Mouse (Mus musculus) olfactory bulb, adult 2 months (tissue): ENCODE measurements around the gene Aasdh. TPM values are rescaled to one million over a fixed set of nuclear protein-coding genes. Genes with fewer than 3 reads are reported as not detected.

Experiments used
- H3K27ac ChIP-seq: fragments of 200-500 bp; 2 replicates; pipeline ENCODE4 v1.5.1; 2012; ENCODE audit warnings: low read depth, low read length; ENCODE audit not compliant: insufficient read depth
- H3K4me1 ChIP-seq: fragments of 200-500 bp; 2 replicates; pipeline ENCODE4 v1.6.1; 2012; ENCODE audit warnings: low read length; ENCODE audit not compliant: control insufficient read depth, insufficient read depth
- H3K4me3 ChIP-seq: fragments of 200-500 bp; 2 replicates; pipeline ENCODE4 v1.5.1; 2012; ENCODE audit warnings: mild to moderate bottlenecking, low read depth, low read length, moderate library complexity; ENCODE audit not compliant: insufficient read depth
- CTCF ChIP-seq: fragments of 200-500 bp; IDR thresholded peaks from 2 replicates; pipeline ENCODE4 v1.5.1; 2012; ENCODE audit warnings: low read depth, mild to moderate bottlenecking, low read length, moderate library complexity; ENCODE audit not compliant: insufficient read depth
- POLR2A ChIP-seq: fragments of 200-500 bp; IDR thresholded peaks from 2 replicates; pipeline ENCODE4 v1.6.1; 2012; ENCODE audit warnings: mild to moderate bottlenecking, low read depth, low read length, moderate library complexity; ENCODE audit not compliant: insufficient read depth
- WGBS: fragments of 180-500 bp; shearing (Covaris S2); methylation state at CpG from one replicate; pipeline ENCODE4 v1.1.7; 2018; 5-methylcytosine and 5-hydroxymethylcytosine counted together
- polyA plus RNA-seq: library from polyadenylated mRNA; stranded (reverse); fragments of >200 nt; gene quantifications from 2 replicates; pipeline ENCODE4 v1.2.4, GENCODE M21; 2012; ENCODE audit warnings: low replicate concordance; ENCODE audit not compliant: missing spikeins, insufficient read depth, insufficient read length

Gene Aasdh
- polyA plus RNA-seq, 1 experiment: not detected

- no peak overlapping the region for H3K27ac ChIP-seq
- H3K4me3 ChIP-seq: no peak overlapping the region
- H3K4me1 ChIP-seq: peaks cover 8% of the 10 kb centered on the region; the same call in 1 of the 2 replicates
- 81% methylated on average over 4 of the region's 4 CpGs for WGBS
- TF ChIP-seq CTCF (no peak), POLR2A (no peak)
Measured at GRCm38 (mm10) chr5:76947142-76947541, 41.8 kb upstream of the Aasdh start.

GRCm38 (mm10) chr5:76945678-76946033, 40.3 kb upstream of the Aasdh start:
- Histone ChIP-seq H3K4me3 (no peak overlapping the region), H3K4me1 (peaks cover 8% of the 10 kb centered on the region; the same call in 1 of the 2 replicates), H3K27ac (no peak overlapping the region)
- WGBS: 77% methylated on average over 2 of the region's 2 CpGs
- no peak for TF ChIP-seq POLR2A
- TF ChIP-seq CTCF: no peak

DNA sequence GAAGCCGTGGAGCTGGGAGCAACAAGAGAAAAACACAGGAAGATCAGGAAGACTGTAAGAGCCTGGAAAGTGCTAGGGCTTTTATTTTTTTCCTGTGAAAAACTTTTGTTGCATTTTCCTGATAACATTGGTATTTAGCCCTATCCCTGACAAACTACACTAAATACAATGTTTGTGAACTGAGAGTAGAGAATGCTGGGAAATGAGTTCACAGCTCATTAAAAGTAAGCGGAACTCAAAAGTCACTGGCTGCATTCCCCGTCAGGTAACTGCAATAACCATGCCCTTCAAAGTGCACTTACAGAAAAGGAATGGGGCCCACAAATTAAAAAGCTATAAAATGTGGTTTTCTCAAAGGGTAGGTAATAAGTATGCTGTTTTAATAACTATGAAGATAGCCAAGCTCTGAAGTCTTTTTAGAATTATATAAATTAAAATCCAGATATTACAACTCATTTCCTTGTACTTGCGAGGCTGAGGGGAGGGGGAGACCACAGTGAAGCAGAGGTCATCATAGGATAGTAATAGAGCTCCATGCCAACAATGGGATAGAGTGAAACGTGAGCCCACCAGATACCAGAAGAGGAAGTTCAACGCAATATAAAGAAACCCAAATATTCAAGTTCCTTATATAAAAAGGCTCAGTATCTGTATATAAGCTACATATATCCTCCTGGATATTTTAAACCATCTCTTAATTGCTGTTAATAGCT, 39.8 kb upstream of the Aasdh start:
- H3K4me3 ChIP-seq: no peak overlapping the region
- no peak overlapping the region for H3K27ac ChIP-seq
- 81% methylated on average over 6 of the region's 6 CpGs for WGBS
- peaks cover 8% of the 10 kb centered on the region; the same call in 1 of the 2 replicates for H3K4me1 ChIP-seq
- TF ChIP-seq CTCF: no peak
- TF ChIP-seq POLR2A: no peak

- H3K4me1 ChIP-seq: peaks cover 2% of the 10 kb centered on the region; the same call in 1 of the 2 replicates
- TF ChIP-seq POLR2A (no peak), CTCF (no peak)
- 83% methylated on average over 4 of the region's 4 CpGs for WGBS
- H3K4me3 ChIP-seq: no peak overlapping the region
- H3K27ac ChIP-seq: no peak overlapping the region
Measured at GRCm38 (mm10) chr5:76942505-76942904, 37.2 kb upstream of the Aasdh start.

DNA sequence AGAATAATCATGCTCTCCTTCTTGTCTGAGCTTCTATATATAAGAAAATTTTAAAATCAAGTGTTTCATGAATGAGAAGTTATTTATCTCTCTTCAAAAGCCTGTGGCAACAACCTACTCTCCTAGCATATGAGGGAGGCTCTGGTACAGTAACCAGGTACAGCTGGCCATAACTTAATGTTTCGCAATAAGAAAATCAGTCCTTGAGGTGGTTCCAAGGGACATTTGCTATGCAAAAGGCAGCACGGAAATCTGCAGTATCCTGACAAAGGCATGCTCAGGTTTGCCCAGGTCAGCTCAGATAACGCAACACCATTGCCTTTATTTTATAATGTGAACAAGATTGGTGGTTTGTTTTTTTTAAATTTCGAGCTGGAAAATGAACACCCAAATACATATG, 36.7 kb upstream of the Aasdh start:
- no peak overlapping the region for H3K27ac ChIP-seq
- H3K4me3 ChIP-seq: no peak overlapping the region
- WGBS: 93% methylated on average over 4 of the region's 4 CpGs
- no peak for TF ChIP-seq CTCF
- TF ChIP-seq POLR2A: no peak
- no peaks in the 10 kb centered on the region for H3K4me1 ChIP-seq

DNA sequence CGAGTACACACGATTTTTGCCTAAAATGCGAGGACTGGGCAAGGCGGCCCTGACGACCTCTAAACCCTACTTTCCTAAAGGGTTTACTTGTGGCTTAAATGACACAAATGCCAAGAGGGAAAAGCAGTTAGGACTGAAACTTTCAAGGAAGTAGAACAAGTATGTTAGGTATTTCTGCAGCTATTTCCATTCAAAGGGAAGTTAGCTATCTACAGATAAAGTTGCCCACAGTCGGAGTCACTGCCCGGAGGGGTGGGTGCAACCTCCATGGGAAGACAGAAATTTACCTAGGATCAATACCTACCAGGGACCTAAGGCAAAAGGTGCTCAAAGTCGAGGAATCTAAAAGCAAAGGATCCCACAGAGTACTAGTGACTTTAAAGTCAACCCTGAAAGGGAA, 34.4 kb upstream of the Aasdh start:
- Histone ChIP-seq H3K4me3 (no peak overlapping the region), H3K27ac (no peak overlapping the region), H3K4me1 (no peaks in the 10 kb centered on the region)
- 97% methylated on average over 8 of the region's 8 CpGs for WGBS
- TF ChIP-seq POLR2A: no peak
- no peak for TF ChIP-seq CTCF

DNA sequence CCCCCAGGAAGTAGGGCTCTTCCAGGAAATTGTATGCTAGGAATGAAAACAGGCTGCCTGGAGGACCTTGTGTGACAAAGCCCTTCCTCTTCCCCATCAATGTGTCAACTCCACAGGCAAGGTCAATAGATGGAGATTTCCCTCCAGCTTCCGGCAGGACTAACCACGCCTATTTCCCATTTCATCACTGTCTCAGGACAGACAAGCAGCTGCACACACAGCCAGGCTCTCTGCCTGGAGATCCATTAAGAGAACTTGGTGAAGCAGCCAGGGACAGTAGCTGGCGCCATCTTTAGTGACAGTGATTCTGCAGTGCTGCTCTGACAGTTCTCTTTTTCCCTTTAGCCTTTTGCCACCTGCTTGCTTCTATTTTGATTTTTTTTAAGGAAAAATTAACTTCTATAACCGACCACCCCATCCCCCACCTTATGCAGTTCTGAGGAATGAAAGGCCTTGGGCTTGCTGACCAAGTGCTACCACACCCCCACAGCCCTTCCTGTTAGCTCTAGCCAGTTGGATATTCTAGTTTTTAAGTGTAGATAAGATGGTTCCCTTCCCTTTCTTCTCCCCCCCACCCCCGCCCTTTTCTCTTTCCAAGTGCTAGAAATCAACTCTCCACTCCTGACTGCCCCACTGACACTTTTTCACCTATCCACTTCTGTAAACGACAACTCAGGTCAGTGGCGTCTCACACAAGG, 24.0 kb upstream of the Aasdh start:
- Histone ChIP-seq H3K4me1 (peaks cover 5% of the 10 kb centered on the region; the same call in 1 of the 2 replicates), H3K27ac (no peak overlapping the region), H3K4me3 (no peak overlapping the region)
- WGBS: 77% methylated on average over 7 of the region's 7 CpGs
- TF ChIP-seq POLR2A: no peak
- no peak for TF ChIP-seq CTCF

DNA sequence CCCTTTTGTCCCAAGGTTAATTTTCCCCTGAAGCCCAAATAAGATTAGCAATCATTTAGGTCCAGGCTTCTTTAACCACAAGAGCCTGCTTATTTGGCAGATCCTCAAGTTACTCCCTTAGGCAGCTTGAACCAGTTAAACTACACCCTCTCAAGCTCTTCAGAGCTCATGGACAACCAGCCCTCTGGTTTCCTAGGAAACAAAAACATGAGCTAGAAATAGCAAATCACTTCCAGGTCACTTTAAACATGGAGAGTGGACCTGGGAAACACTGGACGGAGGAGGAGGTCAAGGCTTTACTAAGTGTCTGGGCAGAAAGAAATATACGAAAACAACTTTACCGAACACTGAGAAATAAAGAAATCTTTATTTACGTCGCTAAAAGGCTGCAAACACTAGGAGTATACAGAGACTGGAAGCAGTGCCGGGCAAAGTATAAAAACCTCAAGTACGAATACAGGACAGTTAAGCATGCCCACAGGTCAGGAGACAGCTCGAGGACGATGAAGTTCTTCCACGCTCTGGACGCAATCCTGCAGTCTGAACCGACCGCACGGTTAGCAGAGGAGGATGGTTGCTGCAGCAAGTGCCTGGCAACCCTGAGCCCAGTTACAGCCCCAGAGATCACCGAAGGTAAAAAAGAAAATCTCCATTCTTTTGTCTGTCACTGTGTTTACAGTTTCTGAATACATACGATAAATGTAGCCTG, 23.0 kb upstream of the Aasdh start:
- peak overlapping the region; percentile 44 for H3K4me3 ChIP-seq
- 42% methylated on average over 16 of the region's 16 CpGs for WGBS

GRCm38 (mm10) chr5:76924296-76924695, 19.0 kb upstream of the Aasdh start:
- H3K27ac ChIP-seq: no peak overlapping the region
- H3K4me1 ChIP-seq: peaks cover 6% of the 10 kb centered on the region; the same call in 1 of the 2 replicates
- H3K4me3 ChIP-seq: no peak overlapping the region
- WGBS: 68% methylated on average over 1 of the region's 1 CpGs
- TF ChIP-seq POLR2A (no peak), CTCF (no peak)

More for the DNA sequence above, 23.0 kb upstream of the Aasdh start:
- no peak for TF ChIP-seq CTCF
- TF ChIP-seq POLR2A: no peak
- H3K4me1 ChIP-seq: peaks cover 8% of the 10 kb centered on the region; the same call in 1 of the 2 replicates
- peak overlapping the region; percentile 77 for H3K27ac ChIP-seq
